Mouse (Mus musculus) limb, embryonic 12.5 days (tissue): ENCODE data around the gene F5. TPM values are rescaled to one million over a fixed set of nuclear protein-coding genes. Genes with fewer than 3 reads are reported as not detected.
A peak's percentile ranks its signal among the peaks of the same experiment; 100 is the strongest.

ENCODE experiments used
- ATAC-seq: fragments of 200-750 bp; cut with Nextera tagmentation; 2 replicates; pipeline ENCODE4 v1.8.0; 2017; ENCODE audit warnings: low read depth, moderate TSS enrichment; ENCODE audit not compliant: insufficient number of reproducible peaks, insufficient read depth, low FRiP score, low TSS enrichment
- H3K27ac ChIP-seq: fragments of 300-500 bp; sonication (generic); 2 replicates; pipeline ENCODE4 v1.5.1; 2016; ENCODE audit warnings: mild to moderate bottlenecking, moderate library complexity
- H3K27me3 ChIP-seq: fragments of 300-500 bp; sonication (generic); 2 replicates; pipeline ENCODE4 v1.6.1; 2016; ENCODE audit warnings: mild to moderate bottlenecking, moderate library complexity
- H3K36me3 ChIP-seq: fragments of 300-500 bp; sonication (generic); 2 replicates; pipeline ENCODE4 v1.6.1; 2016; ENCODE audit warnings: mild to moderate bottlenecking, moderate library complexity
- H3K4me1 ChIP-seq: fragments of 300-500 bp; sonication (generic); replicated peaks from 2 replicates; pipeline ENCODE4 v1.6.1; 2016
- H3K4me2 ChIP-seq: fragments of 300-500 bp; sonication (generic); 2 replicates; pipeline ENCODE4 v1.6.1; 2016; ENCODE audit warnings: mild to moderate bottlenecking, moderate library complexity
- H3K4me3 ChIP-seq: fragments of 300-500 bp; sonication (generic); replicated peaks from 2 replicates; pipeline ENCODE4 v1.5.1; 2016; ENCODE audit warnings: mild to moderate bottlenecking
- H3K9ac ChIP-seq: fragments of 300-500 bp; sonication (generic); replicated peaks from 2 replicates; pipeline ENCODE4 v1.6.1; 2016; ENCODE audit warnings: mild to moderate bottlenecking, moderate library complexity
- H3K9me3 ChIP-seq: fragments of 300-500 bp; sonication (generic); 2 replicates; pipeline ENCODE4 v1.6.1; 2016; ENCODE audit warnings: mild to moderate bottlenecking, moderate library complexity
- WGBS: fragments of 180-500 bp; shearing (Covaris S2); methylation state at CpG from one replicate; pipeline ENCODE4 v1.1.7; 2016; 5-methylcytosine and 5-hydroxymethylcytosine counted together
- polyA plus RNA-seq: library from polyadenylated mRNA; unstranded; fragments of >200 nt; fragmentation: Nextera tagmentation; extraction: Ambion mirVana; gene quantifications from 2 replicates; pipeline ENCODE4 v1.2.1, GENCODE M21; 2016

The F5 gene
- 0.23 and 0.38 TPM in 2 replicates for polyA plus RNA-seq

DNA sequence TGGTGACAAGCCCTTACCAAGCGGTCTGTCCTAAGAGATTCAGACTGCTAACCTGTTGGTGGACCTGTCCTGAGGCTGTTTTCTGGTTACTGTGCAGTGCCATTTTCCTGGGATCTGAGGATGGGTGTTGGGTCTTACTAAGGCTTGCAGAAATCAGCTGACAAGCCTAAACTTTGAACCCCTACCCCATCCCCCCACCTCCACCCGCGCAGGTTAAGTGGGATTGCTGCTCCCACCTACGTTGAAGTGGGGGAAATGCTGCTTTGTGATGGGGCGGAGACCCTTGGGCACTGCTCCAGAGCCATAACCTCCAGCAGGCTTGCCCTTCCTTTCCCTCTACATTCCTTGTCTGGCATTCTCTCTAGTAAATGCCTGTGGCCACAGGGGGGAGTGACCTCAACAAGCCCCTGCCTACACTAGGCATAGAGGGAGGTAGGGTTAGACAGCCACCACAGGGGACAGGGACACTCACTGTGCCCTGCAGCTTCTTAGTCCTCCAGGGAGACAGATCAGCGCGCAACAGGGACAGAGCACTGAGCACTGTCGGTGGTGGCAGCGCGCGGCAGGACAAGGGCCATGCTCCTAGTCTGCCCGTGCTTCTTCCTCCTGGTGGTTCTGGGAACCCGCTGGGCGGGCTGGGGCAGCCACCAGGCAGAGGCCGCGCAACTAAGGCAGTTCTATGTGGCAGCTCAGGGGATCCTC lies at the start of gene F5:
Gene F5, plus strand, starts transcription at position 452 of the 702 bp plus-strand sequence.
- Histone ChIP-seq H3K36me3 (no peaks in the 10 kb centered on the region), H3K27ac (no peak within 1 kb of the TSS), H3K4me2 (peak within 1 kb of the TSS; percentile 30), H3K9me3 (0 out of 2 replicates have a peak, but pooled peaks cover 2% of the 10 kb centered on the region), H3K4me1 (peaks cover 7% of the 10 kb centered on the region), H3K27me3 (0 out of 2 replicates have a peak, but pooled peaks cover 5% of the 10 kb centered on the region), H3K9ac (no peak within 1 kb of the TSS), H3K4me3 (no peak within 1 kb of the TSS)
- ATAC-seq: no peak
- WGBS: 16% methylated on average over 16 of the region's 16 CpGs

DNA sequence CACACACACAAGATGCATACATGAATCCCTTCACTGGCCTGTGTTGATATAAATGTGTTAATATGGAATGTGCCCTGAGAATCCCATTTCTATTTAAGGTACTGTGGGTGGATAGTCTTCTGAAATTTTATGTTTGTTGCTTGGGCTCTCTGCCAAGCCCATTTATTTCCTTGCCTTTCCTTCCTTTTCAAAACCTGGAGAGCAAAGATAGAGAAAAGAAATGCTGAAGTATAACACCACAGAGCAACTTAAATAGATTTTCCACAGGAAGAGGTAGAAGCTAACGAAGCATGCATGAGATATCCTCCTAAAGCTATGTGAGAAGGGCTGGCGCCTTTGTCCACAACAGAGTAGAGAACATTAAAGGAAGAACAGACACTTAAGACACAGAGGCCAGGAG lies 41.9 kb upstream of the F5 start:
- Histone ChIP-seq H3K27me3 (no peaks in the 10 kb centered on the region), H3K27ac (no peak overlapping the region), H3K9me3 (no peaks in the 10 kb centered on the region), H3K4me1 (no peaks in the 10 kb centered on the region), H3K9ac (no peak overlapping the region), H3K4me3 (no peak overlapping the region), H3K4me2 (no peak overlapping the region), H3K36me3 (no peaks in the 10 kb centered on the region)
- 83% methylated on average over 2 of the region's 2 CpGs for WGBS
- no peak for ATAC-seq

DNA sequence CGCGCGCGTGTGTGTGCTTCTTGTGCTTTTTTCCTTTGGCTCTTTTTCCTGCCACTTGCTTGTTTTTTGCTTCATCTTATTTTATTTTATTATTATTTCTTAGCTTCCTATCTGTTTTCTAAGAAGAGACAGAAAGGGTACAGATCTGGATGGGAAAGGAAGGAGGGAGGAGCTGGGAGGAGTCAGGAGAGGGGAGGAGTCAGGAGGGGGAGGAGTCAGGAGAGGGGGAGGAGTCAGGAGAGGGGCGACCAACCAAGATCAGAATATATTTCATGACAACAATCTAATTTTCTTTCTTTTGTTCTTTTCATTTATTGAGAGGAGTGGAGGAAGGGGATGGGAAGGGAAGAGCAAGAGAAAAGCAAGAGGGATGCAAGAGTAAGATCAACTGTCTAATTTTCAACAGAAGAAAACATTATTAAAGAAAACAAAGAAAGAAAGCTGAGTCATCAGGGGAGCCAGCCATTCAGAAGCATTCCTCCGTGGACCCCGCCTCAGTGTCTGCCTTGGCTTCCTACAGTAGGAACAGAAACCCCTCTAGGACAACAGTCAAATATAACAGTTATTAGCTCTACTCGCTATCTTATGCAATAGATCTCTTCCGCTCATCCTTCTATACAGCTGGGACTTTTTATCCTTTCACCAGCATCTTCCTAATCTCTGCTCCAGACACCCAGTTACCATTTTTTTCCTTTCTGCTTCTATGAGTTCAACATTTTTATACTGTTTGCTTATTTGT lies 40.9 kb upstream of the F5 start:
- Histone ChIP-seq H3K27ac (no peak overlapping the region), H3K4me1 (no peaks in the 10 kb centered on the region), H3K36me3 (no peaks in the 10 kb centered on the region), H3K27me3 (no peaks in the 10 kb centered on the region), H3K9me3 (no peaks in the 10 kb centered on the region), H3K4me3 (no peak overlapping the region), H3K9ac (no peak overlapping the region), H3K4me2 (no peak overlapping the region)
- ATAC-seq: no peak
- WGBS: 91% methylated on average over 9 of the region's 9 CpGs

DNA sequence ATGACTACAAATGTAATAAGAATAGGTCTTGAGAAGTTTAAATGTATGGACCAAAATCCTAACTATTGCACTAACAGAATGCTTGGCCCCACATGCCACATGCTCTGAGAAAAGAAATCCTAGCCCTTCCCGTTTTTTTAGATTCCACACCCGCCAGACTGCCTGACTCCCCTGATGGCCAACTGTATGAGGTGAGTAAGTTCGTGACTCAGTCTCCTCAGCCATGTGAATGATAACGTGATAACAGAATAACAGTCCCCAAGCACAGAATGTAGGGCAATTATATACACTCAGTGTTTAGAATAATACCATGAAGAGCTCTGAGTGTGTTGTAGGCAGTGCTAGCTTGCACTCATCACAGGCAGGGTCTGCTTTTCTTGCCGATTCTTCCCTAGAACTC lies 37.4 kb upstream of the F5 start:
- 80% methylated on average over 5 of the region's 5 CpGs for WGBS
- H3K36me3 ChIP-seq: no peaks in the 10 kb centered on the region
- H3K27ac ChIP-seq: no peak overlapping the region
- no peak overlapping the region for H3K9ac ChIP-seq
- H3K4me1 ChIP-seq: peaks cover 4% of the 10 kb centered on the region; the same call in 1 of the 2 replicates
- H3K4me3 ChIP-seq: no peak overlapping the region
- H3K4me2 ChIP-seq: no peak overlapping the region
- no peak for ATAC-seq
- H3K27me3 ChIP-seq: no peaks in the 10 kb centered on the region
- no peaks in the 10 kb centered on the region for H3K9me3 ChIP-seq

DNA sequence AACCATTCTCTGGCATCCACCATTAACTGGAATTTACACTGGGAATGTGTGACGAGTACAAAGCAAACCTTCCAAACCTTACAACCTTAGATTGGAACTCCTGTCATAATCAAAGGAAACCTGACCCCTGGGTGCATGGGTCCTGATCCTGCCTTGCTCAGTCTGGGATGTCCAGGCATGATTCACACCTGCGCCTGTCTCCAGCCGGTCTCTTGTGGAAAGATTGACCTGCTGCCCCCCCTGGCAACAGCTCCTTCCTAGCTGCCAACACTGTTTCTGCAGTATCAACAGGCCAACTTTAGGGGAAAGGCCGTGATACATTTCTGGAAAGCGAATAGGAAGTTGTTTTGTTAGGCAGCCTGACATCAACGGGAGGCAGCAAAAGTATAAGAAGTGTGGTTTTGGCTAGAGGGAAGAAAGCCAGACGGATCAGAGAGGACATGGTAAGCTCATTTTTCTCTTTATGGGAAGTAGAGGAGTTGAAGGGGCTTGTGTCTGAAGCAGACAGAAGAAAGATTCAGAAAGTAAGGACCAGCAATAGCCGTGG lies 36.6 kb upstream of the F5 start, which contains the start of gene Selp:
Gene Selp, plus strand, starts transcription at position 318 of the 547 bp plus-strand sequence.
- 72% methylated on average over 8 of the region's 8 CpGs for WGBS
- no peak within 1 kb of the TSS for H3K27ac ChIP-seq
- ATAC-seq: no peak
- H3K4me2 ChIP-seq: no peak within 1 kb of the TSS
- H3K4me3 ChIP-seq: no peak within 1 kb of the TSS
- no peak within 1 kb of the TSS for H3K9ac ChIP-seq
- H3K27me3 ChIP-seq: no peaks in the 10 kb centered on the region
- no peaks in the 10 kb centered on the region for H3K9me3 ChIP-seq
- peaks cover 5% of the 10 kb centered on the region; the same call in 1 of the 2 replicates for H3K4me1 ChIP-seq
- H3K36me3 ChIP-seq: no peaks in the 10 kb centered on the region

DNA sequence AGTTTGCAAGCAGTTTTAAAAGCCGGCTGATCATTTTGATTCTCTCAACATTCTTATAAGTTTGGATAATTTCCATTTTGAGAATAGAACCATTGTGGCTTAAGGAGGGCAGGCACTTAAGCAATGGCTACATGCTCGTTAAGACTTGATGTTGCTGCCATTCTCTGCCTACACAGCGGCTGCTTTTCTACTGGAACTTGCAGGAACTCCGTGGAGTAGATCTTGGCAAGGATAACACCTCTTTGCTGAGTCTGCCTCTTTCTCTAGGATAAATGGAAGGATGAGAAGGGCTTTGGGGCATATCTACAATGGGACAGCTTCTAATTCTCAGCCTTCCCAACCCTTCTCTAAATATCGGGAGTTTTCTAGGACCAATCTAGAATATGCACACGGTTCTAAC lies 36.0 kb upstream of the F5 start:
- Histone ChIP-seq H3K36me3 (no peaks in the 10 kb centered on the region), H3K4me1 (peaks cover 5% of the 10 kb centered on the region; the same call in 1 of the 2 replicates), H3K4me3 (no peak overlapping the region), H3K9me3 (no peaks in the 10 kb centered on the region), H3K9ac (no peak overlapping the region), H3K4me2 (no peak overlapping the region), H3K27me3 (no peaks in the 10 kb centered on the region), H3K27ac (no peak overlapping the region)
- 78% methylated on average over 6 of the region's 6 CpGs for WGBS
- ATAC-seq: no peak

- H3K9me3 ChIP-seq: no peaks in the 10 kb centered on the region
- no peak overlapping the region for H3K9ac ChIP-seq
- H3K27me3 ChIP-seq: no peaks in the 10 kb centered on the region
- H3K4me3 ChIP-seq: no peak overlapping the region
- H3K27ac ChIP-seq: no peak overlapping the region
- no peak for ATAC-seq
- H3K4me2 ChIP-seq: no peak overlapping the region
- H3K4me1 ChIP-seq: peaks cover 5% of the 10 kb centered on the region; the same call in 1 of the 2 replicates
- WGBS: 92% methylated on average over 6 of the region's 6 CpGs
- no peaks in the 10 kb centered on the region for H3K36me3 ChIP-seq
These were observed 33.8 kb upstream of the F5 start for GRCm38 (mm10) chr1:164117869-164118268.

DNA sequence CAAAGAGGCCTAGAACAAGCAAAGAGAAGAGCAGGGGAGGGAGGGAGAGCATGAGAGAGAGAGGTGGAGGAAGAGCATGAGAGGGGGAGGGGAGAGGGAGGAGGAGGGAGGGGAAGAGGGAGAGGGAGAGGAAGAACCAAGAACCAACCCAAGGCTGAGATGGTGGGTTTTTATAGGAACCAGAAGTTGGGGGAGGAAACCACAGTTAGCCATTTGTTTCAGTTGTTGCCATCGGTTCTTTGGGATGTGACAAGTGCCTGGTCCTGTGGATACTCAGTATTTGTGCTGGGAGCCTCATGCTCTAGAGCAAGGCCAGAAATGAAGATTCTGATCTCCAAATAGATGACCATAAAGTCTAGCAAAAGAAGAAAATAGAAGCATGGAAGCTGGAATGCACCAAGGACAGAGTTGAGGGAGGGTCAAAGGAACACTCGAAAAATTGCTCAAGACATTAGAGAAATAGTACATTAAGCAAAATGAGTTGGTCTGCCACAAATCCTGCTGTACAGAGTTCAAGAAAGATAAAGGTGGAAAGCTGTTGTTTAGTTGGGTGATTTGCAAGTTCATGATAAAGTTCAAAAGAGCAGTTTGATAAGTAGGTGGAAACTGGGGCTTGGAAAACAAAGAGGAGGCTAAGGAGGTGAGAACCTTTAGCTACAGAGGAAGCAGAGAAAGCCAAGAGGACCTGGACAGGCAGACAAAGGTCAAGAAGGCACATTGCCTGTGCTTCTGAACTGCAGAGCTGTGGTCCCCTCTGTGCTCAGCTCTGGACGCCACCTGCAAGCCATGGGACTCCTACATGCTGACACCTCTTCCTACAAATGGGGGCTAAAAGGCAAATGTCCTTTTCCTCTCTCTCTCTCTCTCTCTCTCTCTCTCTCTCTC lies 31.5 kb upstream of the F5 start:
- Histone ChIP-seq H3K27ac (no peak overlapping the region), H3K4me3 (no peak overlapping the region)
- no peak for ATAC-seq

DNA sequence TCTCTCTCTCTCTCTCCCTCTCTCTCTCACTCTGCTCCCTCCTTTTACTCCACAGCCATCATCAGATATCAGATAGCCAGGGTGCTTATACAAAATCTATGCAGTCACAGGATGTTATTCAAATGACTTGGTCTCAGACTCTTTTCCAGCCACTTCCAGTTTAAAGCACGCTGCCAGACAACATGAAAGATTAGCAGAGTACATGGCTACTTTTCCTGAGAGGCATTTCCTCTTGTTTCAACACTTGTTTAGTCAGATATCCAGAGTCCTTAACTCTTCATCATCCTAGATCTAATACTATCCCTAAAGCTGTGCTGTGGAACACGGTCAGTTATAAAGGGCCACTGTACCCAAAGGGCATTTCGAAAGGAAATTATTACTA lies 30.9 kb upstream of the F5 start:
- no peak overlapping the region for H3K4me3 ChIP-seq
- no peaks in the 10 kb centered on the region for H3K36me3 ChIP-seq
- no peak overlapping the region for H3K27ac ChIP-seq
- ATAC-seq: no peak
- peaks cover 5% of the 10 kb centered on the region; the same call in 1 of the 2 replicates for H3K4me1 ChIP-seq
- H3K27me3 ChIP-seq: no peaks in the 10 kb centered on the region
- no peak overlapping the region for H3K4me2 ChIP-seq
- H3K9ac ChIP-seq: no peak overlapping the region
- no peaks in the 10 kb centered on the region for H3K9me3 ChIP-seq
- 84% methylated on average over 3 of the region's 3 CpGs for WGBS

More for the DNA sequence above, 31.5 kb upstream of the F5 start:
- Histone ChIP-seq H3K9me3 (no peaks in the 10 kb centered on the region), H3K9ac (no peak overlapping the region), H3K4me2 (no peak overlapping the region), H3K27me3 (no peaks in the 10 kb centered on the region), H3K4me1 (peaks cover 5% of the 10 kb centered on the region; the same call in 1 of the 2 replicates), H3K36me3 (no peaks in the 10 kb centered on the region)
- WGBS: 58% methylated on average over 3 of the region's 3 CpGs

GRCm38 (mm10) chr1:164123836-164124235 lies 27.8 kb upstream of the F5 start:
- 30% methylated on average over 3 of the region's 3 CpGs for WGBS
- Histone ChIP-seq H3K27ac (no peak overlapping the region), H3K4me3 (no peak overlapping the region), H3K9ac (no peak overlapping the region), H3K4me2 (no peak overlapping the region), H3K36me3 (no peaks in the 10 kb centered on the region), H3K9me3 (no peaks in the 10 kb centered on the region), H3K27me3 (no peaks in the 10 kb centered on the region), H3K4me1 (peaks cover 5% of the 10 kb centered on the region; the same call in 1 of the 2 replicates)
- ATAC-seq: no peak
